Mouse (Mus musculus): ENCODE results near the gene Gpr19. TPM values are rescaled to one million over a fixed set of nuclear protein-coding genes. Genes with fewer than 3 reads are reported as not detected.
A peak's percentile ranks its signal among the peaks of the same experiment; 100 is the strongest.

Gene Gpr19
- polyA plus RNA-seq, 1 experiment from 2014 or later, result 11.1 TPM

DNA sequence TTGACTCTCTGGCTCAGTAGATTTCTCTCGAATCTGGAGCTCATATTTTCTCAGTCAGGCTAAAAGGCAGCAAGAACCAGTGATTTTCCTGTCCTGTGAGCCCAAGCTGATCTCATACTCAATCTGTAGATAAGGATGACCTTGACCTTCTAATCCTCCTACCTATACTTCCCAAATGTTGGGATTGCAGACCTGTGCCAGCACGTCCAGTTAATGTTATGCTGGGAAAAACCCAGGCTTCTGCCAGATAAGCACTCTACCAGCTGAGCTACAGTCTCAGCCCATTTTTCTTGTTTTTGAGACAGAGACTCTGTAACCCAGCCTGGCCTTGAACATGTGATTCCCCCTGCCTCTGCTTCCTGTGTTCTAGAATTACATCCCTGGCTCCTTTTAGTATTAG lies 58.0 kb downstream of the Gpr19 start:
- Histone ChIP-seq H3K4me1 (replicated peaks; ENCODE audit: control insufficient read depth, insufficient read depth, low read length) (no peaks in the 10 kb centered on the region), H3K9ac (ENCODE audit: low read length) (no peak overlapping the region), H3K36me3 (ENCODE audit: control insufficient read depth, insufficient read depth, low read length) (no peaks in the 10 kb centered on the region), H3K27me3 (replicated peaks; ENCODE audit: control insufficient read depth, insufficient read depth, low read length) (no peaks in the 10 kb centered on the region), H3K9me3 (ENCODE audit: control insufficient read depth, low read length) (no peaks in the 10 kb centered on the region), H3K4me3 (ENCODE audit: low read depth, low read length) (no peak overlapping the region), H3K27ac (ENCODE audit: low read depth) (no peak overlapping the region), H3K4me2 (ENCODE audit: low read length) (no peak overlapping the region)
- 75% methylated on average over 2 of the region's 2 CpGs for WGBS
- ATAC-seq (replicated peaks; ENCODE audit: low FRiP score, low TSS enrichment, low read depth) (no peak), DNase-seq (ENCODE audit: low spot score) (no peak)

DNA sequence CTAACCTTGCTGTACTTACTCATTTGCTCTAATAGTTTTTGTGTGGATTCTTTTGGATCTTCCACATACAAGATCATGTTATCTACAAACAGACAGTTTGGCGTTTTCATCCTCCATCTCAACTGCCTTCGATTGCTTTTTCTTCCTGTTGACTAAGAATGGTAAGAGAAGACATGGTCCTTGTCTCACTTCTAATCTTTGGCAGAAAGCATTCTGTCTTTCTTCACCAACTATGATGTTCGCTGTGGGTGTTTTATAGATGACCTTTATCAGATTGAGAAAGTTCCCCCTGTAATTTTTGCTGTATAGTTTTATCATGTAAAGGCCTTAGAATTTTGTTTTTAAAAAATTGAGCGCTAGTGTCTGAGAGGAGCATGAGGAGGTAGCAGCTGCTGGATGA lies 60.3 kb downstream of the Gpr19 start:
- H3K9ac ChIP-seq (ENCODE audit: low read length), result no peak overlapping the region
- no peaks in the 10 kb centered on the region for H3K4me1 ChIP-seq (replicated peaks; ENCODE audit: control insufficient read depth, insufficient read depth, low read length)
- no peaks in the 10 kb centered on the region for H3K36me3 ChIP-seq (ENCODE audit: control insufficient read depth, insufficient read depth, low read length)
- H3K27me3 ChIP-seq (replicated peaks; ENCODE audit: control insufficient read depth, insufficient read depth, low read length), result no peaks in the 10 kb centered on the region
- DNase-seq (ENCODE audit: low spot score) (no peak), ATAC-seq (replicated peaks; ENCODE audit: low FRiP score, low TSS enrichment, low read depth) (no peak)
- no peak overlapping the region for H3K4me3 ChIP-seq (ENCODE audit: low read depth, low read length)
- WGBS, result 91% methylated on average over 4 of the region's 4 CpGs
- H3K27ac ChIP-seq (ENCODE audit: low read depth), result no peak overlapping the region
- no peak overlapping the region for H3K4me2 ChIP-seq (ENCODE audit: low read length)
- no peaks in the 10 kb centered on the region for H3K9me3 ChIP-seq (ENCODE audit: control insufficient read depth, low read length)

DNA sequence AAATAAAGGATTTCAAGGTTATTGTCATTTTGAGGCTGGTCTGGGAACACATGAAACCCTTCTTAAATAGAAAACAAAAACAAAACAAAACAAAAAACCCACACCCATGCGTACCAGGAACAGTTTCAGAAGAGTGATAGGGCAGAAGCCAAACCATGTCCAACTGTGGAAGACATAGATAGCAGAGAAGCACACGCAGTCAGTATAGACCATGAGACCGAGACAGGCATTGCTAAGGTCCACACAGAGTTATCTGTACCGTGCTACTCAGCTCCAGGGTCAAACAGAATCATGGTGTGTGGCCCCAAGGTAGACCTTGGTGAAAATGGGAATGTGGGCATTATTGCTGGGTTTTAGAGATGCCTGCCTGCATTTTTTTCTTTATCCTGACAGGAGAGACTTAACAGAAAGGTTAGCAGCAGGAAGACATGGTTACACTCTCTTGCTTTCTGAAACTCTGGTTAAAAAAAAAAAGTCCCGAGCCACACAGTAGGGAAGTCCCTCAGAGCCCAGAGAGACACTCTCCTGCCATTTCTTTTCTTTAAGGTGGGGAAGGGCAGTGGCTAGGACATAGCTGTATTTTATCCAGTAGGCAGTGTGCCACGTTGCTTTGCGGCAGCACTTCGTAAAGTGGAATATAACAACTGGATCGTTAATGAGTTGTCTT lies 63.7 kb downstream of the Gpr19 start:
- Histone ChIP-seq H3K4me2 (ENCODE audit: low read length) (no peak overlapping the region), H3K27me3 (replicated peaks; ENCODE audit: control insufficient read depth, insufficient read depth, low read length) (no peaks in the 10 kb centered on the region), H3K27ac (ENCODE audit: low read depth) (no peak overlapping the region), H3K4me3 (ENCODE audit: low read depth, low read length) (no peak overlapping the region), H3K36me3 (ENCODE audit: control insufficient read depth, insufficient read depth, low read length) (no peaks in the 10 kb centered on the region), H3K9me3 (ENCODE audit: control insufficient read depth, low read length) (no peaks in the 10 kb centered on the region), H3K4me1 (replicated peaks; ENCODE audit: control insufficient read depth, insufficient read depth, low read length) (no peaks in the 10 kb centered on the region), H3K9ac (ENCODE audit: low read length) (no peak overlapping the region)
- no peak for ATAC-seq (replicated peaks; ENCODE audit: low FRiP score, low TSS enrichment, low read depth)
- WGBS, result 78% methylated on average over 9 of the region's 9 CpGs
- DNase-seq (ENCODE audit: low spot score), result no peak

DNA sequence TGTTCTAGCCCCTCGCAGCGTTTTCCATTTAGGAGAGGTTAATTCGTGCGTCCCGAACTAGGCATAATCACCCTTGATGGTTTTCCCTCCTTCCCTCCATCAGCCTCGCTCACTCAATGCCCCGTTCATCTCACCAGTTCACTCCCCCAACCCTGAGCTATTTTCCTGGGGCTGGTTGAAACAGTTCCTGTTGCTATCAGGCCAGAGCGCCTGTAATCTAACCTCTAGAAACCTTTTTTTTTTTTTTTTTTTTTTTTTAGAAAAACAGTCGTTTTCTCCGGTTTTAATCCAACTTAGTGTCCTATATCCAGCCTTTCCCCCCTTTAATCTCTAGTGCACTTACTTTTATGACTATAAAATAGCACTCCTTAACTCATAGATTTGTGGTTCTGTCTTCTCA lies 67.6 kb downstream of the Gpr19 start:
- peak overlapping the region; percentile 80 for H3K4me3 ChIP-seq (ENCODE audit: low read depth, low read length)
- H3K4me1 ChIP-seq (replicated peaks; ENCODE audit: control insufficient read depth, insufficient read depth, low read length), result peaks cover 8% of the 10 kb centered on the region; the same call in 1 of the 2 replicates
- no peaks in the 10 kb centered on the region for H3K36me3 ChIP-seq (ENCODE audit: control insufficient read depth, insufficient read depth, low read length)
- DNase-seq (ENCODE audit: low spot score), result no peak
- peak overlapping the region; percentile 65 for H3K9ac ChIP-seq (ENCODE audit: low read length)
- peak overlapping the region; percentile 78 for H3K4me2 ChIP-seq (ENCODE audit: low read length)
- H3K9me3 ChIP-seq (ENCODE audit: control insufficient read depth, low read length), result no peaks in the 10 kb centered on the region
- 3% methylated on average over 10 of the region's 10 CpGs for WGBS
- no peaks in the 10 kb centered on the region for H3K27me3 ChIP-seq (replicated peaks; ENCODE audit: control insufficient read depth, insufficient read depth, low read length)
- ATAC-seq (replicated peaks; ENCODE audit: low FRiP score, low TSS enrichment, low read depth), result no peak
- H3K27ac ChIP-seq (ENCODE audit: low read depth), result peak overlapping the region; percentile 85

DNA sequence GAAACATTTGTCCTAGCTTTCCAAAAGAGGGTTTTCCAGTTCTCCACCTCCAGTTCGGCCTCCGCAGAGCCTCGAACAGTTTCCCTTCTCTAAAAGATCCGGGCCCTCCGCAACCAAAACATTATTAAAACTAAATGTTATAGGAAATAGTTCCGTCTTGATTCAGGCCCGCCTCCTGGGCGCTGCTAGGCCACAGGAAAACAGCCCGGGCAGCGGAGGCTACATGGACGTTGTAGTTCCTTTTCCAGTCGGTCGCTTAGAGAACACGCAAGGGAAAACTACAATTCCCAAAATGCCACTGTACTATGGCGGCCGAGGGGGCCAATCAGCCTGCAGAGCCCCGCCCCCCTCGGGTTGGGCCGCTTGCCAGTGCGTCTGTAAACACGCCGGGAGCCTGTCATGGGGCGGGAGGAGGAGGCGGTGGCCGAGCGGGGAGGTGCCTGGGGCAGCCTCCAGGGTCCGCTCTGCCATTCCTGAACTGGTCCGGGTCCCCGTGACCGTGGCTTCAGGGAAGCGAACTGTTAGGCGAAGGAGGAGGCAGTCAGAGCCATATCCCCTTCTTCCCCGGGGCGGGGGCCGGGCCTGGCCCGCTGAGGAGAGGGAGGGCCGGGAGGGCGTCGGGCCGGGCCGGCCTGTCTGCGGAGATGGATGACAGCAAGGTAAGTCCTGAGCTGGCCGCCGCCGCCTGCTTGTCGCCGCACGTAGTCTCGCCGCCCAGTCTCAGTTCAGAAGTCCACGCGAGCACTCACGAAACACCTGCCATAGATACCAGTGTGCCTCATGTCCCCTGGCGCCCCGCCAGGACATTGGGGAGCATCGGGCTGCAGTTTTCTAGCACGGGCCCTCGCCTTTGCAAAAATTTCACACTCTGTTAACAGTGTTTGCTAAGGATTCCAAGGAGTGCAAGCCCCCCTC lies 68.3 kb downstream of the Gpr19 start, which contains the start of gene Crebl2:
TSS of gene Crebl2 (plus strand) at position 369 of the 915 bp plus-strand sequence.
- WGBS, result under 1% methylated on average over 53 of the region's 58 CpGs
- no peaks in the 10 kb centered on the region for H3K9me3 ChIP-seq (ENCODE audit: control insufficient read depth, low read length)
- H3K27me3 ChIP-seq (replicated peaks; ENCODE audit: control insufficient read depth, insufficient read depth, low read length), result no peaks in the 10 kb centered on the region
- peak within 1 kb of the TSS; percentile 78 for H3K4me2 ChIP-seq (ENCODE audit: low read length)
- peak within 1 kb of the TSS; percentile 75 for H3K9ac ChIP-seq (ENCODE audit: low read length)
- peaks cover 8% of the 10 kb centered on the region; the same call in 1 of the 2 replicates for H3K4me1 ChIP-seq (replicated peaks; ENCODE audit: control insufficient read depth, insufficient read depth, low read length)
- DNase-seq (ENCODE audit: low spot score) (peak; percentile 99), ATAC-seq (replicated peaks; ENCODE audit: low FRiP score, low TSS enrichment, low read depth) (peak; percentile 96)
- H3K36me3 ChIP-seq (ENCODE audit: control insufficient read depth, insufficient read depth, low read length), result no peaks in the 10 kb centered on the region
- H3K4me3 ChIP-seq (ENCODE audit: low read depth, low read length), result peak within 1 kb of the TSS; percentile 80
- peak within 1 kb of the TSS; percentile 89 for H3K27ac ChIP-seq (ENCODE audit: low read depth)

DNA sequence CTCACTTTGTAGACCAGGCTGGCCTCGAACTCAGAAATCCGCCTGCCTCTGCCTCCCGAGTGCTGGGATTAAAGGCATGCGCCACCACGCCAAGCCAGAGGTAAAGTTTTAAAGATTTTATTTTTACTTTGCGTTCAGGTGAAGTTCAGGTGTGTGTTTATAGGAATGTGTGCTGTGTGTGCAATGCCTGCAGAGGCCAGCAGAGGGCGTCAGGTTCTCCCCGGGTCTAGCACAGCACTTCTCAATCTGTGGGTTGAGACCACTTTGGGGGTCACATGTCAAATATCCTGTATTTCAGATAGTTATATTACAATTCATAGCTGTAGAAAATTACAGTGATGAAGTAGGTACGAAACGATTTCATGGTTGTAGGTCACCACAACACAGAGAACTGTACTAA lies 75.5 kb downstream of the Gpr19 start:
- no peaks in the 10 kb centered on the region for H3K4me1 ChIP-seq (replicated peaks; ENCODE audit: control insufficient read depth, insufficient read depth, low read length)
- H3K36me3 ChIP-seq (ENCODE audit: control insufficient read depth, insufficient read depth, low read length), result no peaks in the 10 kb centered on the region
- no peak overlapping the region for H3K27ac ChIP-seq (ENCODE audit: low read depth)
- WGBS, result 66% methylated on average over 10 of the region's 10 CpGs
- H3K4me2 ChIP-seq (ENCODE audit: low read length), result no peak overlapping the region
- H3K4me3 ChIP-seq (ENCODE audit: low read depth, low read length), result no peak overlapping the region
- no peaks in the 10 kb centered on the region for H3K27me3 ChIP-seq (replicated peaks; ENCODE audit: control insufficient read depth, insufficient read depth, low read length)
- no peaks in the 10 kb centered on the region for H3K9me3 ChIP-seq (ENCODE audit: control insufficient read depth, low read length)
- ATAC-seq (replicated peaks; ENCODE audit: low FRiP score, low TSS enrichment, low read depth) (no peak), DNase-seq (ENCODE audit: low spot score) (no peak)
- H3K9ac ChIP-seq (ENCODE audit: low read length), result no peak overlapping the region

DNA sequence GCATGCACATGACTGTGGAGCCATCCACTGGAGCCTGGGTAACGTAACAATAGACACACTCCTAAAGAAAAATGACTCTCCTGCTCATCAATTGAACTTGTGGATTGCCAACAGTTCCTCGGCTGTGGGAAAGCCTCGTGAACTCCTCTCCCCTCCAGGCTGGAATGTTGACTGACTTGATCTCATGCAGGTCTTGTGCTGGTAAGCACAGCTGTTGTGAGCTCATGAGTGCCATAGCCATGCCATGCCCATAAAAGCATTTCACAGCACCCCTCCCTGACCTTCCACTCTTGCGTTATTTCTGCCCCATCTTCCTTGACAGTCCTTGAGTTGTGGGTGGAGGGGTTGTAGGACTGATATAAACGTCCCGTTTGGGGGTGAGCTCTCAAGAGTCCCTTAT lies 78.0 kb downstream of the Gpr19 start:
- H3K27ac ChIP-seq (ENCODE audit: low read depth), result no peak overlapping the region
- no peaks in the 10 kb centered on the region for H3K27me3 ChIP-seq (replicated peaks; ENCODE audit: control insufficient read depth, insufficient read depth, low read length)
- no peaks in the 10 kb centered on the region for H3K4me1 ChIP-seq (replicated peaks; ENCODE audit: control insufficient read depth, insufficient read depth, low read length)
- no peak overlapping the region for H3K4me3 ChIP-seq (ENCODE audit: low read depth, low read length)
- H3K9ac ChIP-seq (ENCODE audit: low read length), result no peak overlapping the region
- no peak for ATAC-seq (replicated peaks; ENCODE audit: low FRiP score, low TSS enrichment, low read depth)
- H3K36me3 ChIP-seq (ENCODE audit: control insufficient read depth, insufficient read depth, low read length), result no peaks in the 10 kb centered on the region
- H3K9me3 ChIP-seq (ENCODE audit: control insufficient read depth, low read length), result no peaks in the 10 kb centered on the region
- WGBS, result 43% methylated on average over 6 of the region's 6 CpGs
- DNase-seq (ENCODE audit: low spot score), result no peak
- H3K4me2 ChIP-seq (ENCODE audit: low read length), result no peak overlapping the region

DNA sequence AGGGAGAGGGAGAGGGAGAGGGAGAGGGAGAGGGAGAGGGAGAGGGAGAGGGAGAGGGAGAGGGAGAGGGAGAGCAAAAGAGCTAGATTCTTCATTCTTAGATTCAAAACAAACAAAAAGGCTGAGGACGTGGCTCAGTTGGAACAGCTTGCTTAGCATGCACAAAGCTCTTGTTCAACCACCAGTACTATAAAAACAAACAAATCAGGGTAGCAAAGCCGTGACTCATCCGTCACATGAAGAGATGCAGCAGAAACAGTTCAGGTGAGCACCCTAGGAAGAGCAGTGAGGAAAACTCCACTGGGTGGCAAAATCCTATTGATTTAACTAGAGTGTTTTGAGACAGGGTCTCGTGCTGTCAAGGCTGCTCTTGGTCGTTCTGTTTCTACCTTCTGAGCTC lies 78.6 kb downstream of the Gpr19 start:
- Histone ChIP-seq H3K27ac (ENCODE audit: low read depth) (no peak overlapping the region), H3K9me3 (ENCODE audit: control insufficient read depth, low read length) (no peaks in the 10 kb centered on the region), H3K9ac (ENCODE audit: low read length) (no peak overlapping the region), H3K4me1 (replicated peaks; ENCODE audit: control insufficient read depth, insufficient read depth, low read length) (no peaks in the 10 kb centered on the region), H3K27me3 (replicated peaks; ENCODE audit: control insufficient read depth, insufficient read depth, low read length) (no peaks in the 10 kb centered on the region), H3K4me3 (ENCODE audit: low read depth, low read length) (no peak overlapping the region), H3K36me3 (ENCODE audit: control insufficient read depth, insufficient read depth, low read length) (no peaks in the 10 kb centered on the region), H3K4me2 (ENCODE audit: low read length) (no peak overlapping the region)
- 43% methylated on average over 5 of the region's 5 CpGs for WGBS
- ATAC-seq (replicated peaks; ENCODE audit: low FRiP score, low TSS enrichment, low read depth) (no peak), DNase-seq (ENCODE audit: low spot score) (no peak)
